ENCODE assay signal across 8 mouse cellular contexts in genomic region chr6:123930951-123931350, GRCm38 (mm10).
DNase-seq lines count a peak whose midpoint lies in the region; ATAC-seq and TF ChIP-seq lines count a peak whose summit lies in the region.
"Not testable (repeated sequence)": the region's sequence is repeated elsewhere in the genome, so short reads cannot be mapped to it uniquely, and the experiment has no call there.

No protein-coding gene starts in this region.

- not testable (repeated sequence) for H3K79me2 ChIP-seq in MEL (ENCODE audit: control insufficient read depth, insufficient read depth, low read length, poor library complexity)

- not testable (repeated sequence) for TF ChIP-seq EP300 in MEL (IDR thresholded peaks at IDR 0.05; ENCODE audit: low read depth in 1 of 2, low read length in 2 of 2)

- not testable (repeated sequence) for H3K27me3 ChIP-seq in MEL (ENCODE audit: control insufficient read depth in 1 of 2, insufficient read depth in 2 of 2, low read length in 2 of 2); forebrain, embryonic 16.5 days (replicated peaks; ENCODE audit: control insufficient read depth, insufficient read depth, low read length); lung, embryonic 14.5 days (ENCODE audit: insufficient read depth, low read length)

- ATAC-seq in forebrain, embryonic 16.5 days: peak; percentile 80
- peak; percentile 75; the same call in 1 of the 2 replicates for ATAC-seq in lung, embryonic 14.5 days (ENCODE audit: insufficient read depth)

- not testable (repeated sequence) for H3K36me3 ChIP-seq in MEL (ENCODE audit: control insufficient read depth in 1 of 2, insufficient read depth in 2 of 2, low read length in 2 of 2); forebrain, embryonic 16.5 days (ENCODE audit: control insufficient read depth, insufficient read depth); lung, embryonic 14.5 days (ENCODE audit: insufficient read depth)

- not testable (repeated sequence) for H3K9me3 ChIP-seq in MEL (replicated peaks; ENCODE audit: insufficient read depth, low read length); forebrain, embryonic 16.5 days (ENCODE audit: control insufficient read depth, low read length); lung, embryonic 14.5 days (ENCODE audit: low read depth, low read length)

- not testable (repeated sequence) for TF ChIP-seq POLR2A in MEL (IDR thresholded peaks at IDR 0.05; ENCODE audit: control insufficient read depth in 1 of 2, insufficient read depth in 1 of 2, low read depth in 1 of 2, low read length in 2 of 2, poor library complexity in 1 of 2)

- not testable (repeated sequence) for H3K4me3 ChIP-seq in MEL (ENCODE audit: control insufficient read depth in 1 of 2, insufficient read depth in 1 of 2, low read depth in 2 of 2, low read length in 2 of 2); forebrain, embryonic 16.5 days (replicated peaks; ENCODE audit: low read length); lung, embryonic 14.5 days (ENCODE audit: low read depth, low read length)

- H3K27ac ChIP-seq in MEL (ENCODE audit: control insufficient read depth, low read depth, low read length); forebrain, embryonic 16.5 days (ENCODE audit: low read length); lung, embryonic 14.5 days (ENCODE audit: low read depth): not testable (repeated sequence)

- not testable (repeated sequence) for H3K4me2 ChIP-seq in forebrain, embryonic 16.5 days (ENCODE audit: low read length); lung, embryonic 14.5 days

- H3K4me1 ChIP-seq in MEL (ENCODE audit: control insufficient read depth in 1 of 2, insufficient read depth in 2 of 2, low read length in 2 of 2); forebrain, embryonic 16.5 days (replicated peaks; ENCODE audit: control insufficient read depth, insufficient read depth, low read length); lung, embryonic 14.5 days (ENCODE audit: insufficient read depth): not testable (repeated sequence)

- peak; percentile 24 for TF ChIP-seq RAD21 in MEL (IDR thresholded peaks at IDR 0.05; ENCODE audit: low read depth, low read length)

- 3% methylated on average over 3 of the region's 6 CpGs for WGBS in forebrain, embryonic 16.5 days
- WGBS in lung, embryonic 14.5 days: 0% methylated on average over 3 of the region's 6 CpGs

- peak; percentile 39 for DNase-seq in MEL (ENCODE audit: low read depth, low spot score)
- peak; percentile 15 for DNase-seq in cerebellum, adult 11 months
- peak; percentile 60 for DNase-seq in heart, postnatal 4 days
- DNase-seq in layer of hippocampus, adult 11-12 months (ENCODE audit: low spot score): peak; percentile 54
- DNase-seq in lung, embryonic 14.5 days: peak; percentile 2
- DNase-seq in retina, embryonic 14.5 days (ENCODE audit: low spot score): peak; percentile 29
- DNase-seq in thymus, postnatal 25 days: peak; percentile 45

- peak in 2 of 3 experiments; percentile 27 to 51; a peak in 4 of 6 replicates for TF ChIP-seq CTCF in MEL (IDR thresholded peaks at IDR 0.05 in 2 of 3, conservative IDR thresholded peaks at IDR 0.05 in 1 of 3; ENCODE audit: control insufficient read depth in 1 of 3, insufficient read depth in 1 of 3, low read depth in 2 of 3, low read length in 3 of 3, poor library complexity in 1 of 3, severe bottlenecking in 1 of 3)
- peak; percentile 63 for TF ChIP-seq CTCF in lung, embryonic 14.5 days (IDR thresholded peaks at IDR 0.05; ENCODE audit: low read depth)

- H3K9ac ChIP-seq in MEL (ENCODE audit: control insufficient read depth, low read depth, low read length, poor library complexity, severe bottlenecking); forebrain, embryonic 16.5 days (replicated peaks; ENCODE audit: low read depth, low read length); lung, embryonic 14.5 days: not testable (repeated sequence)

TF ChIP-seq in MEL, 35 proteins besides CTCF, POLR2A, EP300 and RAD21:
- TF ChIP-seq ZC3H11A (IDR thresholded peaks at IDR 0.05; ENCODE audit: low read depth, low read length) (peak; percentile 29; the same call in 1 of the 2 replicates), SMC3 (IDR thresholded peaks at IDR 0.05; ENCODE audit: low read depth, low read length) (peak; percentile 57)

Comparison
In these comparisons a context has a peak if more than half of its experiments do, and no peak if none do; other contexts are left out.
1. DNase-seq: peak in every context shown above with its lines; median percentile 60 in heart, postnatal 4 days; 54 in layer of hippocampus, adult 11-12 months; 45 in thymus, postnatal 25 days; 39 in MEL; 29 in retina, embryonic 14.5 days; 15 in cerebellum, adult 11 months; 2 in lung, embryonic 14.5 days.